Mouse (Mus musculus) kidney, postnatal 25 days (tissue): ENCODE measurements around the gene Fblim1.
A peak's percentile ranks its signal among the peaks of the same experiment; 100 is the strongest.
"Not testable (repeated sequence)": the region's sequence is repeated elsewhere in the genome, so short reads cannot be mapped to it uniquely, and the experiment has no call there.

Source experiments
- DNase-seq, 2 experiments: peaks; one replicate each; pipeline ENCODE4 v3.0.0; 2021; ENCODE audit warnings: mixed read lengths in 2 of 2

The Fblim1 gene

DNA sequence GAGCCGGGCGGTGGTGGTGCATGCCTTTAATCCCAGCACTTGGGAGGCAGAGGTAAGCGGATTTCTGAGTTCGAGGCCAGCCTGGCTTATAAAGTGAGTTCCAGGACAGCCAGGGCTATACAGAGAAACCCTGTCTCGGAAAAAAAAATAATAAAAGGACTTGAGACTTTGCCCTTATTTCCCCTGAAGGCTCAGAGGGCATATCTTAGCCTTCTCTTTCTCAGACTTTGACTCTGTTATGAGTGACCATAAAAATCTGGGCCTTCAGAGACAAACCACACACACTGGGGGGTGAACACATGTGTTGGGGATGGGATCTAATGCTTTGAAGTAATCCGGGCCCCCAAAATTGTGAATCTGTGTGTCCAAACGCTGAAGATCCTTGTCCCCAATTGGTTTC lies 38.7 kb downstream of the Fblim1 start:
- DNase-seq, result not testable (repeated sequence)

DNA sequence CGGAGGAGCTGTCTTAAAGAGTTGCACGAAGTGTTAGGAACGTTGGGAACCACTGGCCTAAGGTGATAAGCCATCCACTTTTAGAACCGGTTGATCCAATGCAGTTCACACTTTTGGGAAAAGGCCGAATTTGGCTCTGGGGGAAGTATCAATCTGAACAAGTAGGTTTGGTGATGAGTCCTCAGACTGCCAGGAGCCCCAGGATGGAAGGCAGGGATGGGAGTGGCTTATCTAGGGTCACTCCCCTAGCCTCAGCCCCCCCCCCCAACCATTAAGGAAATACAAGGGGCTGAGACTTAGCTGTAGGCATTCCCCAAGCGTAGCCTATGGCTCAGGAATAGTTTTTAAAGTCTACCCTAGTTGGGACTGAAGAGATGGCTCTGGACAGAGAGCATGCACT lies 39.7 kb downstream of the Fblim1 start:
- no peak for DNase-seq

DNA sequence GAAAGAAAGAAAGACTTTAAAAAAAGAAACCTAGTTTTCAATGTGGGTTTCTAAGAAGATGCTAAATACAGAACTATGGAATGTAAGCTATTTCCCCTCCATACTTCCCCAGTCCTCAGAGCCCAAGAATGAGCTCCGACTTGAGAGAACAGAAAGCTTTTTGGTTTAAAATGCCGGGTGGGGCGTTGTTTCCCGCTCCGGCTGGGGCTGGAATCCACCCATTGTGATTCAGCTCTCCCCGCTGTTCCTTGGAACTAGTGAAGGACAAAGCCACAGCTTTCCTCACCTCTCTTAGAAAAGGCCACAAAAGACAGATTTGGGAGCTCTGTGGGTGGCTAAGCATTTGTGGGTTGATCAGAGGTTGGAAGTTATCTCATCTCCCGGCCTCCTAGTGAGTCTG lies 40.6 kb downstream of the Fblim1 start:
- peak in 1 of 2 experiments; percentile 59 for DNase-seq

DNA sequence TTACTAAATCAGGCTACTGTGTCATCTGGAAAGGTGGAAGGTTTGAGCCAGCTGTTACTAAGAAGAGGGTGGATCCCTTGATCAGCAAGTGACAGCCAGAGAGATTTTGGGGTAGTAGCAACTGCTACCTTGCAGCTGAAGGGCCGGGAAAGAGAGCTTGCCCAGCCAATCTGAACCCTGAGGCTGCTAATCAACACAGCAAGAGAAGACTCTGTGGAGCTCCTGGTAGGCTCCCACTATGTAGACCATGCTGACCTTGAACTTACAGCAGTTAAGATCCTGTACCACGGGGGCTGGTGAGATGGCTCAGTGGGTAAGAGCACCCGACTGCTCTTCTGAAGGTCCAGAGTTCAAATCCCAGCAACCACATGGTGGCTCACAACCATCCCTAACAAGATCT lies 41.2 kb downstream of the Fblim1 start:
- no peak for DNase-seq

DNA sequence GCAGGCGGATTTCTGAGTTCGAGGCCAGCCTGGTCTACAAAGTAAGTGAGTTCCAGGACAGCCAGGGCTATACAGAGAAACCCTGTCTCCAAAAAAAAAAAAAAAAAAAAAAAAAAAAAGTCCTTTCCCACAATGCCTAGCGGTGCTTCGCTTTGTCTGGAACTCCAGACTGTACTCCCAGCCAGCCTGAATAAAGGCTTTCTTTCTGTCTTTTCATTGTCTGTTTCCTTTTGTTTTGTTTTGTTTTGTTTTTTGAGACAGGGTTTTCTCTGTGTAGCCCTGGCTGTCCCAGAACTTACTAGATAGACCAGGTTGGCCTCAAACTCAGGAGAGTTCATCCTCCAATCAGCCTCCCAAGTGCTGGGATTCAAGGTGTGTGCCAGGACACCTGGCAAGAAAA lies 41.7 kb downstream of the Fblim1 start:
- no peak for DNase-seq

DNA sequence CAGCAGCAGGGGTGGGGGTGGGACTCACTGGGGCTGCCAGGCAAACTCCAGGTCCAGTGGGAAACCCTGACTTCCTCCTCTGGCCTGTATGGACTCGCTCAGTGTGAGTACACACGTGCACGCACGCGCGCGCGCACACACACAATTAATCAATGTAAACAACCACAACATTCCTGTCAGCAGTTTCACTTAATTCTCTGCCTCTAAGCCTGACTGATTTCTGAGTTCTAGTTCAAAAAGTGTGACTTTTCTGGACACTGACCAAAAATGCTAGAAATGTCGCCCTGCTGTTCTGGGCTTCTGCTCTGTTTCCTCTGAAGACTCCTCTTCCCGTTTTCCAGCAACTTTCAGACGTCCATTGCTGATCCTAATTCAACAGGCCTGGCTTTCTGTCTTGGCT lies 43.6 kb downstream of the Fblim1 start:
- DNase-seq, result peak; percentile 60 to 71

DNA sequence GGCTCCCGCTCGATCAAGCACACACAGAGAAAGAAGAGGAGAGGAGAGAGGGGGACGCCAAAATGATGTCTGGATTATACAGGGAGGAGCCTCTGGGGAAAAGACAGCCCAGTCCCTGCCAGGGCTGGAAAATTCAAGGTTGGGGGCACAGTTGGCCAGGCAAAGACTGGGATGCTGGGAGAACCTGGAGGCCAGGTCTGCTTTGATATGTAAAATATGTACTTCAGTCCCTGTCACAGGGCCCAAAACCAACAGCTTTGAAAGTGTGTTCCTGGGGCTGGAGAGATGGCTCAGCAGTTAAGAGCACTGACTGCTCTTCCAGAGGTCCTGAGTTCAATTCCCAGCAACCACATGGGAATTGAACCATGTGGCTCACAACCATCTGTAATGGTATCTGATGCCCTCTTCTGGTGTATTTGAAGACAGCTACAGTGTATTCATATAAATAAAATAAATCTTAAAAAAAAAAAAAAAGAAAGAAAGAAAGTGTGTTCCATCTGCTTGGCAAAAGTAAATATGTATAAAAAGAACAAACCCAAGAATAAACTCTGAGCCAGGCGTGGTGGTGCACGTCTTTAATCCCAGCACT lies 44.5 kb downstream of the Fblim1 start:
- DNase-seq, result not testable (repeated sequence)

DNA sequence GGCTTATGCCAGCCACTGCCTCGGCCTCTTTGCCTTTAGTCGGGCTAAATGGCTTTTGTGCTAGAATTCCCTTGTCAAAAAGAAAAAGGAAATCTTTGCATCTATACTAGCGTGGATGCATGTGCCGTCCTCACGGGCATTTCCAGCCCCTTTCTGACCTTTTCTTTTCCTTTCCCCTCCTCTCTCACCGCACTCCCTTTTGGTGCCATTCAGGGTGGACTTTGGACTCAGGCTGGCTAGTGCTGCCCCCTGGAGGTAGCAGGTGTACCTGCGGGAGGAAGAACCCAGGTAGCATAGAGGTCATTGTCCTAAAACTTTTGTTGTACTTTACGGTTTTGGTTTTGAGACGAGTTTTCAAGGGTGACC lies 46.0 kb downstream of the Fblim1 start:
- DNase-seq, result peak; percentile 88

DNA sequence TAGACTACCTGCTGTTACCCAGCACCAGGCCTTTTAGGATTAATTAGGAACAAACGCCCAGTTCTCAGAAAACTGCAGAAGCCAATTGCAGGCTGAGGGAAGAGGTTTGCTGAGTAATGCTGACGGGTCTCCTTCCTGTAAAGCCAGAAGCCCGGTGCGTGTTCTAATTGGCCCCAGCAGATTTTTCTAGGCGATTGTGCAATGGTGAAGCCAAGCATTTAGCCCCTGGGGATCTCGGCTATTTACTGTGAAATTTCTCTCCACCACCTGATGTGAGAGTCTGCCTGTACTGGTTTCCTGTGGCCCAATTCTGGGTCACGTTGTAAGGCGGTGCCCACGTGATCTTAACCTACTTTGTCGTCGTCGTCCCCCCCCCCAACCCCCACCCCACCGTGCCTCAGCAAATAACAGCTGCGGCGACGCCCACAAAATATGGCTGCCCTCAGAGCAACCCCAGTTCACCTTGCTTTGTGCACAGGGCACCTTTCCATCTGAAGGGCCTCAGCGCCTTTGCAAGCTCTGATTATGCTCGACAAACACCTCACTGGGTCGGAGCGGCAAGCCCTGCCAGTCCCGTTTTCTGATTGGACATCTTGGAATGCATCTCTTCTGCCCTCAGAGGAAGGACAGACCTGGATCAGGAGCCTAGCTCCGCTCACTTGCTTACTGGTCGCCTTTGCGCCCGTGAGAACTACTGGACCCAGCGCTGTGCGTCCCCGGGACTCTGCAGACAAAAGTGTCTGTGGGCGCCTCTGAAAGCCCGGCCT lies 46.6 kb downstream of the Fblim1 start:
- peak; percentile 83 to 91 for DNase-seq

DNA sequence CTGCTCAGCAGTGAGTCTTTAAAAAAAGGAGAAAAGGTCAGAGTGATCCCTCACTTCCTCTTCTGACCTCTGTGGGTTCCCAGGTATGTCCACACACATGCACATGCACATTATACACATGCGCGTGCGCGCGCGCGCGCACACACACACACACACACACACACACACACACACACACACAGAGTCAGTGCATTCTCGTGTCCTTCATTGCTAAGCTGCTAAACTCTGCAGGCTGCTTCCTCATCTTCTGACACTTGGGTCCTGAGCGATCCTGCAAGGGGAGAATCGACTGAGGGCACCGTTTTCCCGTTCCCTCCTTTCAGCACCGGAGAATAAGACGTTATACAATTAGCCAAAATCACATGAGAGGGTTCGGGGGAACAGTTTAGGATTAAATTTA lies 47.2 kb downstream of the Fblim1 start:
- DNase-seq, result no peak

DNA sequence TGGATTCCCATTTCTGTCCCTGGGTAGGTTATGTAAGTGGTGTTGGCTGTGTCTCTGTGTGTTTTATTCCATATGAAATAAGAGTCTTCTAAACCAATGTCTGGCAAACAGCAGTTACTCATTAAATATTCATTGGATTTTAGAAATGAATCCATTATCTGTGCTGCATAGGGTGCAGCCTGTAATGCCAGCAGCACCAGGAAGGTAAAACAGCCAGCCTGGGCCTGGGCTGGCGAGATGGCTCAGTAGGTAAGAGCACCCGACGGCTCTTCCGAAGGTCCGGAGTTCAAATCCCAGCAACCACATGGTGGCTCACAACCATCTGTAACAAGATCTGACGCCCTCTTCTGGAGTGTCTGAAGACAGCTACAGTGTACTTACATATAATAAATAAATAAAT lies 49.7 kb downstream of the Fblim1 start:
- not testable (repeated sequence) for DNase-seq

DNA sequence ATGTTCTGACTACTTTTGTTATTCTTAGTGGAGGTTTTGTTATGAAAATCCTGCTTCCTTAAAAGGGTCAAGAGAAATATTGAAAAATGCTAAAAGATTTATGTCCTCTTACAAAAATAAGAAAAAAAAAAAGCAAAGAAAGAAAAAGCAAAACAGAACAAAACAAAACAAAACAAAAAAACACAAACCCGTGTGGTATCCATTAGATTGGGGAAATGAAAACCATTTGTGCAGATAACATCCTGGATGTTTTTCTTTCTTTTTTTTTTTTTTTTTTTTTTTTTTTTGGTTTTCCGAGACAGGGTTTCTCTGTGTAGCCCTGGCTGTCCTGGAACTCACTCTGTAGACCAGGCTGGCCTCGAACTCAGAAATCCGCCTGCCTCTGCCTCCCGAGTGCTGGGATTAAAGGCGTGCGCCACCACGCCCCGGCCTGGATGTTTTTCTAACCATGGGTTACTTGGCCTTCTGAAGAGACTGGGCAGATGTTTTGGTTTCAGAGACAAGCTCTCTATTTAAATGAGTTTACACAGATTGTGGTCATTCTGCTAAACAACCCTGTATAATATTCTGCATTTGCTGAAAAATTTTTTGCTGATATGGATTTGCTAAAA lies 51.5 kb downstream of the Fblim1 start:
- DNase-seq, result not testable (repeated sequence)

DNA sequence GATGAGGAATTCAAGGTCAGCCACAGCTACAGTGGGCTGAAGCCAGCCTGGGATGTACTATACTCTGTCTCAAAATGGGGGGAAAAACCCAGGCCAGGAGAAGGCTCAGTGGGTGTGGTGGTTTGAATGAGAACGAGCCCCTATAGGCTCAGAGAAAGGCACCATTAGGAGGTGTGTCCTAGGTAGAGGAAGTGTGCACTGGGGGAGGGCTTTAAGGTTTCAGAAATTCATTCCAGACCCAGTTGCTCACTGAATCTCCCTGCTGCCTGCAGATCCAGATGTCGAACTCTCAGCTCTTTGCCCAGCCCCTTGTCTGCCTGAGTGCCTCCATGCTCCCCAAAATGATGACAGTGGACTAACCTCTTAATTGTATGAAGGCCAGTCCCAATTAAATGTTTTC lies 53.4 kb downstream of the Fblim1 start:
- no peak for DNase-seq

DNA sequence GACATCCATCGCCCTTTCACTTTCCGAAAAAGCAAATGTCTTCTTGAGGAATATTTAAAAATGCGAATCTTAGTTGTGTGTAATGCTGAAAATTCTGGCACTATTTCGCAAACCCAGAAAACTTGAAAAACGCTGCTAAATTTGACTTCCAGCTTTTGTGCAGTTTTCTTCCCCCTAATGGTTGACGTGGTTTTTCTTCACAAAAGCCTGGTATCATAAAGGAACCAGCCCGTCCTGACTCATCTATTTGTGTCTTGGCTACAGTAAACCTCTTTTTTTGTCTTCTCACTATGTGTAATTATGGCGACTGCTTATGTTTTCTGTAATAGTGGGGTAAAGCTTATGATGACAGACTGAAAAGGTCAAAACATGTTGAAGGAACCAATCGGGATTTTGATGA lies 58.6 kb downstream of the Fblim1 start:
- DNase-seq, result no peak

DNA sequence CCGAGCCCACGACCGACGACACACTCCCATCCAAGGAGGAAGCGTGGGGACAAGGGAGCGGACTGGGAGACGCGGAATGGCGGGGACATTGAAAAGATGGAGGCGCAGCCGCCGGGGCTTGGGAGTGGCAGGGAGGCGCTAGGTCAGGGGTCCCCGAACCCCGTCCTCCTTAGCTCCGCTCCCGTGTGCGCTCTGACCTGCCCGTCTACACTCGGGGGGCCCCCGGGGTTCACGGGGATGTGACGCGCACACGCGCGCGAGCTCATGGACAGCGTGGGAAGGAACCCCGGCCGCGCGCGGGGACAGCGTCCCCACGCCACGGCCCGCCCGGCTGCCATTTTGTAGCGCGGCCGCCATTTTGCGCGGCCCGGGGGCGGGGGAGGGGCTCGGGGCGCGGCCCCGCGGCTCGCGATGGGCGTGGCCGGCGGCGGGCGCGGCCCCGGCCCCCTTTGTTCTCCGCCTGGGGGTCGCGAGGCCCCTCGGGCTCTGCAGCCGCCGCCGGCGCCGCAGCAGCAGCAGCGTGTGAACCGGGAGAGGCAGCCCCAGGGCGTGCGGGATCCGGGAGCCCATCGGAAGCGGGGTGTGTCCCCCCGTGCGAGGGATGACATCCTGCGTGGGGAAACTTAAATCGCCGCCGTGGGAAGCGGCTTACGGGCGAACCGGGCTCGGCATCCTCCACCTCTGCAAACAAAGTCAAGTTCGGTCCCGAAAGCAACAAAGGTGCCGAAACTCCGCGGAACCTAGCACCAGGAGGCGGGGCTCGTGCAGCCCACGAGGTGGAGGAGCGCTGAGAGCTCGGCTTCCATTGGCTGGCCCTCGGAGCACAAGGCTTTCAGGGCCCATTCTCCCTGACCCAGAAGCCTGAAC lies 59.3 kb downstream of the Fblim1 start:
- DNase-seq, result peak; percentile 89 to 95

DNA sequence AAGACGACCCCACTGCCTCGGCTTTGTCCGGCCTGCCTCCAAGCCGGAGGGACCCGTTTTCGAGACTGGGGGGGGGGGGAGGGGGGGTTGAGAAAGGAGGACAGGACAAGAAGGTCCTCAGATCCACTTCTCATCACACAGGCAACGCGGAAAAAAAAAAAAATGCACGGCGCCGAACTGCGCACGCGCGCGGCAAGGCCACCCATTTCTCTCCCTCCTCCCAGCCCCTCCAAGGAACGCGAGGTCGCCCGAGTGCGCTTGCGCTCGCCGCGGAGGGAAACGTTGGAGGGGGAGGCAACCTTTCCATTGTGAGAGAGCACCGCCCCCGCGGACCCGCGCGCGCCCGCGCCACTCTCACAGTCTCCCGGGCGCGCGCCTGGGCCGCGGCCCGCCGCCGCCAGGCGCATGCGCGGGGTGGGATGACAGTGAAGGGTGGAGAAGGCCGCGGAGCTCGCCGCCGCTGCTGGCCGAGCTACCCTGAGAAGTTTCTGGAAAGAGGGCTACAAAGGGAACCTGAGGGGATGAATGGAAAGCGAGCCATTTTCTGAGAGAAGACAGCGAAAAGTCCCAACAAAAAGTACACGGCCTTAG lies 60.1 kb downstream of the Fblim1 start:
- peak; percentile 99 to 100 for DNase-seq

DNA sequence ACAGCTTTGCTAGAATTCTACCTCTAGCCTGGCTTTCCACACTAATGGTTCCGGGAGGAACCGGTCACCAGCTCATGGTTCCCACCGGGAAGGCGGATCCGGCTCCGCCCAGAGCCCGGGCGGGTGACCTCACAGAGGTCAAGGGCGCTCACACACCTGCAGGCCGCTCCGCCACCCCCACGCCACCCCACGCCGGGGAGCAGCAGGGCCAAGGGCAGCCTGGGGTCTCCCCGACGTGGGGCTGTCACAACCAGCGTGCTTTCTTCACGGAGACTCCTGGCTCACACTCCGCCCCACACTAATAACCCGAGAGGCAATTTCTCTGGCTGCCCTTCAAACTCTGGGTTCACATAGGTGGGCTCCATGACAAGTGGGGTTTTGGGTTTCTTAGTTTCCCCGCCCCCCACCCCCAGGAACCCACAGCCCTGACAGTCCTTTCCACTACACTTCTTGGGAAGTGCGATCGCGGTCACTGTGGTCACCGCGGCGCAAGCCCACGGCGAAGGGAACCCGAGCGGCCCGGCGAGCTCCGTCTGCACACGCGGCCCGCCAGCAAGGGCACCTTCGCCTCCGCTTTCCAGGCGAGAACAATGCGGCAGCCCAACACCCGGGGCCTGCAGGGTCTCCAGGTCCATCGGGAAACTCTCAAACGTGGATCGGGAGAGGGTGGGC lies 60.7 kb downstream of the Fblim1 start:
- DNase-seq, result peak; percentile 87 to 94

DNA sequence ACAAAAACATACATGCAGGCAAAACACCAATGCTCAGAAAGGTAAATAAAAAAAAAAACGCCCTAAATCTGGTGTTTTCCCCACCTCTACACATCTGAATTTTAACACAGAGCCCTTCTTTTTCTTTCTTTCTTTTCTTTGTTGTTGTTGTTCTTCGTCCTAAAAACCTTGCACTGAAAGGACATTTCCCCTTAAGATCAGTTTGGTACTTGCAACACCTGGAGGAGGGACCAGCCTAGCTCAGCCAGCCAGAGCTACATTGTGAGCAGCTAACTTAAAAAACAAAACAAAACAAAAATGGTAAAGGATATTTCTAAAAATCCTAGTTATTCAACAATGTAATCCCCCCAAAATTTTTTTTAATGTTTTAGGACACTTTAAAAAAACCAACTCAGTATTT lies 61.4 kb downstream of the Fblim1 start:
- DNase-seq, result no peak

DNA sequence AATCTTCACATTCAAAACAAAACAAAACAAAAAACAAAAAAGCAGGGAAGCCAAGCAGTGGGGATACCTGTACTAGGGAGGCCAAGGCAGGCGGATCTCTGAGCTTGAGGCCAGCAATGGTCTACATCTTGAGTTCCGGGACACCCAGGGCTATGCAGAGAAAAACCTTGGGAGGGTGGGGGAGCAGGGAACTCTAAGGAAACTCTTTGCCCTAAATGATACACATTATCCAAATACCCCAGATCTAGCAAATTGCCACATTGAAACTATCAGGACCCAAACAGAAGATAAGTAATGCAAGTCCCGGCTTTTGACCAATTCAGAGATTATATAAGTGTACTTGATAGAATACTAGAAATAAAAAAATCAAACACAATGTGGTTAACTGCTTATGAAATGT lies 62.3 kb downstream of the Fblim1 start:
- no peak for DNase-seq

DNA sequence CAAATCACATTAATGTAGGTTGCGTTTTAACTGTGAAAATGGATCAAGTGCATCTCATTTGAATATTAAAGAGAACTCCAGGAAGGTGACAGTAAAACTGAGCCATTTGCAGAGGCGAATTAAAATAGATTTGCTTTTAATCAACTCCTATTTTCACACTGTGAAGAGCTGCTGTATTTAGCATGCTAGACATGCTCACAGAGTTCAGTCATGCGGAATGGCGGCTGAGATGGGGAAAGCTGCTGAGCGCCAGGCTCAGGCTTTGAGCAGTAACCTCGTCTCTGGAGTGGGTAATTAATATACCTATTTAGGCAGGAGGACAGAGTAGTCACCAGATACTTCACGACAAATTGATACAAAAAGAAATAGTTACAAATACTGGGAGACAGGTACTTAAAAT lies 64.0 kb downstream of the Fblim1 start:
- DNase-seq, result peak; percentile 58 to 78

DNA sequence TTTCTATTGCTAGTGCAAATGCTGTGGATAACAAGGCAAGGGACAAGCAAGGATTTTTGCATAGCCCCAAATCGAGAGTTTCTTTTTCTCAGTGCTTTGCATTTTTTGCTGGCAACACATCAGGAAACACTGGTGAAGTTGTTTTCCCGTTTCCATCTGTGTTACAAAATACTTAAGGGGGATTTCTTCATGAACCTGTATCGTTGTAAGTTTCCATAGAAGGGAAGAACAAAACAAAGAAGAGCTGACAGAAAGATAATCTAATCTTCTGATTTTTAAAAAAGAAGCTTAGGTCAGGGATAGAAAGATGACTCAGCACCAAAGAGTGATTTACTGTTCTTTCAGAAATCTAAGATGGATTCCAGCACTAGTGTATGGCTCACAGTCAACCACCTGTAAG lies 65.1 kb downstream of the Fblim1 start:
- no peak for DNase-seq

DNA sequence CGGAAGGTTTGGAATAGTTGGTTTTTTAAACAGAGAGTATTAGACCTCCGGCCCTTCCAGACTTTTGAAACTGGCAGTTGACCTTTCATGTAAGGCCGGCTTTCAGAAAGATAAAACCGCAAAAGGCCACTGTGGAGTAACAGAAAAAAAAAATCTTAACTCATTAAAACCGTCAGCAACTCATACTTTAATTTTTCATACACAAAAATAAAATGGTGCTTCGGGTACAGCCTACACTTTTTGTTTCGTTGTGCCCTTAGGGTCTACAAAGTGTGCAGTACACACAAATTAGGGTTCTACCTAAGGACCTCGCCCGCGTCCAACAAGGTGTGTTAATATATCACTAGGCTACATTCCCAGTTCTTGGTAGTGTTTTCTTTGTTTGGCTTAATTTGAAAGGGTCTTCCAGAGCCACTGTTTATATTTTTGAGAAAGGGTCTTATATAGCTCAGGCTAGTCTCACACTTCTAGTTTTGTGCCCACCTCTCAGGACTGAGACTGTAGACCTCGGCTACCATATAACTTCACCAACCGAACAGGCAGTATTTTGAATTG lies 66.6 kb downstream of the Fblim1 start:
- no peak for DNase-seq
